Mouse (Mus musculus): Measurements from ENCODE around the gene Tmcc1.
"Not testable (repeated sequence)": the region's sequence is repeated elsewhere in the genome, so short reads cannot be mapped to it uniquely, and the experiment has no call there.

The Tmcc1 gene

DNA sequence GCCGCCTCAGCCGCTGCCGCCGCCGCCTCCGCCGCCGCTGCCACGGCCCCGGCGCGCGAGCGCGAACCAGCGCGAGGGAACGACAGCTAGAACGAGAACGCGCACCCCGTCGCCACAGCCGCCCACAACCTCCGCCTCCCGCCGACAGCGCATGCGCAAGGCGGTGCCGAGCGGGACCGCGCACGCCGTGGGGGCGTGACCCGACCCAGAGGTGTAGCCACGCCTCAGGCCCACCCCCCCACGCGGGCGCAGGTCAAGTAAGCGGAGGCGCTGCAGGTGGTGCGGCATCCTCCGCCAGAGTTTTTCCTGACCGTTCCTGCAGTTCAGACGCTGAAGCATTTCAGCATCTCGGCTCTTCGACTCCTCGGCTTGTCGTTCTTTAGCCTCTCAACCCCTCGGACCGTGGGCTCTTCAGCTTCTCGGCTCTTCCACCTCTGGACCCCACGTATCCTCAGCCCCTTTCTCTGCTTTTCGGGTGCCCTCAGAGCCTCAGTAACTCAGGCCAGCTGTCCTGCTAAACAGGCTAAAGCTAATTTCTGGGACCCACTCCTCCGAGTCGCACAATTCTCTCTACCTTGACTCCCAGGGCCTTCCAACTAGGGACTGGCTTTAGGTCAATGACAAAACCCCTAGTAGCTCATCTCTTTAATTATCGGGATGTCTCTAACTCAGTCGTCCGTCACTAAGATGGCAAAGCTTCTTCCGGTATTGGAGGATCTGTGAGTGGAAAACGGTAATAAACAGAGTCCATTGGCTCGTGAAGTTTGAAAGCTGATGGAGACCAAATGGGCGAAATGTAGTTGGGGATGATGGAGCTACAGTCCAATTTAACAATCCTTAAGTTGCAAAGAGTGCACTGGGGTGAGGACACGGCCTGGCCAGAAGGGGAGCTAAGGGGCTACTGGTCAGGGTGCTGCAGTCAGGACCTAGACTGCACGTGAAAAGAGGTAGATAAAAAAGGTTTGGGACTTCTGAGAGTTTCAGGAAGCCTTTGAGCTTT, at the start of gene Tmcc1:
Tmcc1 (minus strand) TSS at position 93 of the 1,000 bp plus-strand sequence.
- ATAC-seq (ENCODE audit: low TSS enrichment), result peak; percentile 79

- no peak for ATAC-seq (ENCODE audit: low TSS enrichment)
Measured at GRCm38 (mm10) chr6:116240371-116240770, 47.1 kb upstream of the Tmcc1 start.

DNA sequence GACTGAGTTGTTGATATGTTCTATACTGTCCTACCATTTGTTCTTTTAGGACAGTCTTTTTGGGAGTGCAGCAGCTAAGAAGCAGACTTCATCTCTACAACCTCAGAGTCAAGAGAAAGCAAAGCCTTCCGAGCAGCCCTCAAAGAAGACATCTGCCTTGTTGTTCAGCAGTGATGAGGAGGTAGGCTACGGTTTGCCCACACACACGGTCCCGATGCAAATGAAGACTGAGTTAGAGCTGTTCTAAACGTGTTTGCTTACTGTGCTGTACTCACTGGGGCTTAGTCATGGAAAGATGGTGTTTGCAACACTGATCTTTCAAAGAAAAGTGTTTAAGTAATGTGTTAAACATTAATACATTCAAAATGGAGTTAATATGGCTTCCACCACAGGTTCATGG, 44.8 kb upstream of the Tmcc1 start:
- peak; percentile 85 for ATAC-seq (ENCODE audit: low TSS enrichment)

- no peak; the same call in 1 of the 2 replicates for ATAC-seq (ENCODE audit: low TSS enrichment)
Measured at GRCm38 (mm10) chr6:116235336-116235735, 42.0 kb upstream of the Tmcc1 start.

DNA sequence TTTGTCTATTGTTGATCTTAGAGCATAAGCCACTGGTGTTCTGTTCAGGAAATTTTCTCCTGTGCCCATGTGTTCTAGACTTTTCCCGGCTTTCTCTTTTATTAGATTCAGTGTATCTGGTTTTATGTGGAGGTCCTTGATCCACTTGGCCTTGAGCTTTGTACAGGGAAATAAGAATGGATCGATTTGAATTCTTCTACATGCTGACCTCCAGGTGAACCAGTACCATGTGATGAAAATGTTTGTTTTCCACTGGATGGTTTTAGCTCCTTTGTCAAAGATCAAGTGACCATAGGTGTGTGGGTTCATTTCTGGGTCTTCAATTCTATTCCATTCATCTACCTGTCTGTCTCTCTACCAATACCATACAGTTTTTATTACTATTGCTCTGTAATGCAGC, 41.5 kb upstream of the Tmcc1 start:
- not testable (repeated sequence) for ATAC-seq (ENCODE audit: low TSS enrichment)

GRCm38 (mm10) chr6:116228785-116229525, 35.7 kb upstream of the Tmcc1 start:
- peak; percentile 93 for ATAC-seq (ENCODE audit: low TSS enrichment)

- no peak for ATAC-seq (ENCODE audit: low TSS enrichment)
Measured at GRCm38 (mm10) chr6:116227767-116228166, 34.5 kb upstream of the Tmcc1 start.

GRCm38 (mm10) chr6:116207729-116208534, 14.6 kb upstream of the Tmcc1 start, which contains the start of gene Washc2:
Gene Washc2, plus strand, starts transcription at chr6:116208038.
- peak; percentile 89 for ATAC-seq (ENCODE audit: low TSS enrichment)

DNA sequence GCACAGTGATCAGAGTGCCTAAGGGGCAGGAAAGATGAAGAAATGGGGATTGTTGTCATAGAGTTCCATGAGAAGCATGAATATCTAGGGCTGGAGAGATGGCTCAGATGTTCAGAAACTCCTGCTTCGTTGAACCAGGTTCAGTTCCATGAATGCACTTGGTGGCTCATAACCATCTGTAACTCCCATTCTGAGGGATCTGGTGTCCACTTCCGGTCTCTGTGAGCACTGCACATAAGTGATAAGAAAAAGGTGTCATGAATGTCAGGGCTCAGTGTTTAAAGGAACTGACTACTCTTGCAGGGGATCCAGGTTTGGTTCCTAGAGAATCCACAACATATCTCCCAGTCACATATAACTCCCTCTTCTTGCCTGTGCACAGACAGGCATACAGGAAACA, 6.4 kb upstream of the Tmcc1 start:
- no peak for ATAC-seq (ENCODE audit: low TSS enrichment)

DNA sequence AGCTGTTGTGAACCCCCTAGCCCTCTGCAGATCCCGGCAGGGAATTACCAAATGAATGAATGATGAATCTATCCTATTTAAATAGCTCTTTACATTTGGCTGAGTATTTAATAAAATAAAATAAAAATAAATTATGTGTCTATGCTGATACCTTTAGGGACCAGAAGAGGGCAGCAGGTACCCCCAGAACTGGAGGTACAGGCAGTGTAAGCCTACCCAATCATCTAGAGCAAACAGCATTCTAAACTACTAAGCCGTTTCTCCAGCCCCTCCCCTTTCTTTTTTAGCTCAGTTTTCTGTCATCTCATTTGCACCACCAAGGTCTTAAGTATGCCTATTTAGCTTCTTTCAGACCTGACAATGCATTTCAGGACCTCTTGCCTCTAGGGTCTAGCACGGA, 4.9 kb upstream of the Tmcc1 start:
- peak; percentile 46; the same call in 1 of the 2 replicates for ATAC-seq (ENCODE audit: low TSS enrichment)

GRCm38 (mm10) chr6:116195811-116196210, 2.5 kb upstream of the Tmcc1 start:
- ATAC-seq (ENCODE audit: low TSS enrichment), result no peak

DNA sequence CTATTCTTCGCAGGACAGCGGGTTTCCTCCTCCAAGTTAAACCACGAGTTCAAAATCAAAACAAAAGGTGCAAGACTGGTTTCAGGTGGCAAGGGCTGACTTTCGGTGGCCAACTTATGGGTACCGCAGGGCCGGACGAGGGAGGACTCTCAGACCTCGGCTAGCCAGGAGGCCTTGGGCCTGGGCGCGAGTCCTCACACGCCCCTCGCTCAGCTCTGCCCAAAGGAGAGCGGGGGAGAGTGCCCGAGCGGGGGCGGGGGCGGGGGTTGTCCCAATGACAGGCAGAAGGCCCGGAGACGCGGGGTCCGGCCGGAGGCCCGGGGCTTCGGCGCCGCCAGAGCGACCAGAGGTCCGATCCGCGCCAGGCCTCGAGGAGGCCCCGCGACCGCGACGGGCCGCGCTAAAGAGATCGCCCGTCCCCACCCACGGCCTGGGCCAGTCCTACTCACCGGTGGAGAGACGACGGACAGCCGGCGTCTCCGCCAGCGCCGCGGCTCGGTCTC, 426 bp downstream of the Tmcc1 start:
- ATAC-seq (ENCODE audit: low TSS enrichment), result peak; percentile 36; the same call in 1 of the 2 replicates

DNA sequence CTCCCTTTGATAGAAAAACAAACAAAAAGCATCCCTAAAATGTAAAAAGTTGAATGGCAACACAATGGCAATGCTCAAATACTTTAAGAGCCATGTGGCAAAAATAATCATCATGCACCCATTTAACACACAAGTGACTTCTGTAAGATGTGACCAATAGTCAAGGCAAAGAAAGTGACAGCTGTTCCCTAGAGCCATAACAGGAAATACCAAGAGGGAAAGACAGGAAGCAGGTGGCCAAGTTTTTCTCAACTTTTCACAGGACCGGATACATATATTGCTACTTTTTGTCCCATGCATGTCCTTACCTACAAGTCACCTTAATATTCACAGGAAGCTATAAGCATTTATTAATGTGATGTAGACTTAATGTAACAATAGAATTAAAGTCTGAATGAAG, 3.9 kb downstream of the Tmcc1 start:
- ATAC-seq (ENCODE audit: low TSS enrichment), result no peak

DNA sequence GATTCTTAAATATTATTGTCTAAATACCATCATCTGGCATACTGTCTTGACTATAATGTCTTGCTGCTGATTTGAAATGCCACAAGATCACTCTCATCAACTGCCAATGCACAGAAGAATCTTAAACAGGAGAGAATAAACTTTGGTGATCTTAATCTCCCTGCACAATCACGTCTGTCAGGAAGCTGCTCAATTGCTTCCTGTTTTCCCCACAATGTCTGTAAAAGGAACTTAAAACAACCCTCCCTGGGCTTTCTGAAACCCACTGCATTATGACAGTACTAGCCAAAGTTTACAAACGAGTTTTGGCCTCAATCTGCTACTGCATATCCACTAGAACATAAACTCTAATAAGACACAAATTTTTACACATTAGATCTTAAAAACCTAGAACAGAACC, 6.8 kb downstream of the Tmcc1 start:
- ATAC-seq (ENCODE audit: low TSS enrichment), result no peak

DNA sequence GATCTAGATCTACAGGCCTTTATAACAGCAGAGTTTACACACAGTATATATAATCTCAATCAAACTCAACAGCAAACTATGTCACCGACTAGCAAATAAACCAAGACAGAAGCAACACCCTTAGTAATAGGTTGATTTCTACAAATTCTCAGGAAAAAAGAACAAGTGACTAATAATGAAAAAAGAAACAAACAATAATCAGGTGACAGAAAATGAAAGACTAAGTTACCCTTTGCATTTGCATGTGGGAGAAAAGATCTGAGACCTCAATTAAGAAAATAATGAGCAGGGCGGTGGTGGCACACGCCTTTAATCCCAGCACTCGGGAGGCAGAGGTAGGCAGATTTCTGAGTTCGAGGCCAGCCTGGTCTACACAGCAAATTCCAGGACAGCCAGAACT, 9.8 kb downstream of the Tmcc1 start:
- ATAC-seq (ENCODE audit: low TSS enrichment), result no peak

DNA sequence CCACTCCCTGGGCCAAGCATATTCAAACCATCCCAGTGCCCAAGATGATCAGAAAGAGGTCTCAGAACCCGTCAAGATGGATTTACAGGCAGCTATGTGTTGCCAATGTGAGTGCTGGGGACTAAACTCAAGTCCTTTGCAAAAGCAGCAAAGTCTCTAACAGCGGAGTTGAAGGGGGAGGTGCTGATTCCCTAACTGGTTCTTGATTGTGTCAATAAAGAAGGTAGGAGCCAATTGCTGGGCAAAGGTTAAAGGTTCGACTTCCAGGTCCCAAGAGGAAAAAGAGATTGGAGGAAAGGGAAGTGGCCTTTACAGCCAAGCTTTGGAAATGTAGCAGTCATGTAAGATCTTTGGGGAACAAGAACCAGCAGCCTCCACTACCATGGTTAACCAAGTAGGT, 12.6 kb downstream of the Tmcc1 start:
- no peak for ATAC-seq (ENCODE audit: low TSS enrichment)

DNA sequence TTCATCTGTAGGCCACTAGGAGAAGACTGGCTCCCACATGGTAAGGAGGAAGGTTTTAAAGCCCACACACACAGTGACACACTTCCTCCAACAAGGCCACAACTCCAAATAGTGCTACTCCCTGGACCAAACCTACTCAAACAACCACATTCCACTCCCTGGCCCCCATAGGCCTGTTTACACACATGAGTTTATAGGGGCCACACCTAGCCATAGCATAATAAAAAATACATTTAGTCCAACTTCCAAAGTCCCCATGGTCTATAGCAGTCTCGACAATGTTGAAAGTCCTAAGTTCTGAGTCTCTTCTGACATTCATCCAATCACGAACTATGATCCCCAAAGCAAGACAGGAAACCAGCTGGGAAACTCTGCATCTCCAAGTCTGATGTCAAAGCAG, 14.9 kb downstream of the Tmcc1 start:
- ATAC-seq (ENCODE audit: low TSS enrichment), result no peak

GRCm38 (mm10) chr6:116173511-116174099, 19.7 kb downstream of the Tmcc1 start:
- peak; percentile 76 for ATAC-seq (ENCODE audit: low TSS enrichment)

GRCm38 (mm10) chr6:116166383-116166782, 26.9 kb downstream of the Tmcc1 start:
- no peak for ATAC-seq (ENCODE audit: low TSS enrichment)

GRCm38 (mm10) chr6:116154854-116155624, 38.2 kb downstream of the Tmcc1 start:
- peak; percentile 85 for ATAC-seq (ENCODE audit: low TSS enrichment)

Measured in frontal cortex, adult (tissue).